Mouse (Mus musculus) cerebellum, adult 9-10 months (tissue): ENCODE results near the gene Chac1.
A peak's percentile ranks its signal among the peaks of the same experiment; 100 is the strongest.

Experiments used
- DNase-seq: peaks from one replicate; pipeline ENCODE4 v3.0.0; 2022

Chac1 gene

GRCm38 (mm10) chr2:119328546-119328945 lies 22.5 kb upstream of the Chac1 start:
- DNase-seq: no peak

GRCm38 (mm10) chr2:119329123-119329817 lies 21.8 kb upstream of the Chac1 start:
- no peak for DNase-seq

- no peak for DNase-seq
Measured at GRCm38 (mm10) chr2:119330795-119331194, 20.2 kb upstream of the Chac1 start.

- DNase-seq: no peak
Measured at GRCm38 (mm10) chr2:119332177-119332661, 18.8 kb upstream of the Chac1 start.

- DNase-seq: no peak
Measured at GRCm38 (mm10) chr2:119334135-119334534, 16.9 kb upstream of the Chac1 start.

- DNase-seq: no peak
Measured at GRCm38 (mm10) chr2:119334964-119335525, 16.0 kb upstream of the Chac1 start.

- no peak for DNase-seq
Measured at GRCm38 (mm10) chr2:119335535-119335934, 15.5 kb upstream of the Chac1 start.

- no peak for DNase-seq
Measured at GRCm38 (mm10) chr2:119336002-119336401, 15.0 kb upstream of the Chac1 start.

- no peak for DNase-seq
Measured at GRCm38 (mm10) chr2:119336470-119336869, 14.6 kb upstream of the Chac1 start.

- peak; percentile 90 for DNase-seq
Measured at GRCm38 (mm10) chr2:119337425-119338265, 13.4 kb upstream of the Chac1 start.

- no peak for DNase-seq
Measured at GRCm38 (mm10) chr2:119344537-119345138, 6.4 kb upstream of the Chac1 start.

- DNase-seq: no peak
Measured at GRCm38 (mm10) chr2:119353707-119354106, 2.7 kb downstream of the Chac1 start.

GRCm38 (mm10) chr2:119355089-119355488 lies 4.1 kb downstream of the Chac1 start:
- peak; percentile 97 for DNase-seq

GRCm38 (mm10) chr2:119355651-119356050 lies 4.6 kb downstream of the Chac1 start:
- DNase-seq: peak; percentile 94

GRCm38 (mm10) chr2:119356310-119356709 lies 5.3 kb downstream of the Chac1 start:
- peak; percentile 42 for DNase-seq

GRCm38 (mm10) chr2:119356805-119357204 lies 5.8 kb downstream of the Chac1 start:
- peak; percentile 35 for DNase-seq

- no peak for DNase-seq
Measured at GRCm38 (mm10) chr2:119358249-119358648, 7.2 kb downstream of the Chac1 start.

GRCm38 (mm10) chr2:119359721-119360291 lies 8.8 kb downstream of the Chac1 start:
- DNase-seq: no peak

GRCm38 (mm10) chr2:119364969-119365368 lies 13.9 kb downstream of the Chac1 start:
- no peak for DNase-seq

GRCm38 (mm10) chr2:119367346-119367745 lies 16.3 kb downstream of the Chac1 start:
- no peak for DNase-seq

GRCm38 (mm10) chr2:119370116-119370515 lies 19.1 kb downstream of the Chac1 start:
- DNase-seq: no peak

GRCm38 (mm10) chr2:119377286-119377685 lies 26.3 kb downstream of the Chac1 start:
- no peak for DNase-seq

- no peak for DNase-seq
Measured at GRCm38 (mm10) chr2:119377826-119378225, 26.8 kb downstream of the Chac1 start.
